Mouse (Mus musculus) limb, embryonic 14.5 days (tissue): ENCODE results near the gene Snx32. TPM values are rescaled to one million over a fixed set of nuclear protein-coding genes. Genes with fewer than 3 reads are reported as not detected.

Source experiments
- ATAC-seq: fragments of 200-750 bp; cut with Nextera tagmentation; 2 replicates; pipeline ENCODE4 v1.8.0; 2017; ENCODE audit warnings: low read depth, moderate number of reproducible peaks, moderate TSS enrichment; ENCODE audit not compliant: low FRiP score
- DNase-seq: peaks from one replicate; pipeline ENCODE4 v3.0.0-alpha.2; 2015; ENCODE audit warnings: low spot score
- H3K27ac ChIP-seq: fragments of 300-500 bp; sonication (generic); replicated peaks from 2 replicates; pipeline ENCODE4 v1.5.1; 2014; ENCODE audit warnings: low read depth, mild to moderate bottlenecking, low read length, moderate library complexity, mixed read lengths
- H3K27me3 ChIP-seq: fragments of 300-500 bp; sonication (generic); 2 replicates; pipeline ENCODE4 v1.6.1; 2014; ENCODE audit warnings: low read length, mixed read lengths; ENCODE audit not compliant: control insufficient read depth, insufficient read depth
- H3K36me3 ChIP-seq: fragments of 300-500 bp; sonication (generic); 2 replicates; pipeline ENCODE4 v1.6.1; 2014; ENCODE audit warnings: mild to moderate bottlenecking, low read length, moderate library complexity, mixed read lengths; ENCODE audit not compliant: control insufficient read depth, insufficient read depth
- H3K4me1 ChIP-seq: fragments of 300-500 bp; sonication (generic); 2 replicates; pipeline ENCODE4 v1.6.1; 2014; ENCODE audit warnings: antibody characterized with exemption, low read length, mixed read lengths; ENCODE audit not compliant: control insufficient read depth, insufficient read depth
- H3K4me2 ChIP-seq: fragments of 300-500 bp; sonication (generic); replicated peaks from 2 replicates; pipeline ENCODE4 v1.6.1; 2014; ENCODE audit warnings: low read depth, mild to moderate bottlenecking, low read length, moderate library complexity; ENCODE audit not compliant: severe bottlenecking
- H3K4me3 ChIP-seq: fragments of 300-500 bp; sonication (generic); replicated peaks from 2 replicates; pipeline ENCODE4 v1.5.1; 2014; ENCODE audit warnings: low read length
- H3K9ac ChIP-seq: fragments of 300-500 bp; sonication (generic); 2 replicates; pipeline ENCODE4 v1.6.1; 2014; ENCODE audit warnings: mild to moderate bottlenecking, low read depth, low read length, moderate library complexity; ENCODE audit not compliant: severe bottlenecking
- H3K9me3 ChIP-seq: fragments of 300-500 bp; sonication (generic); 2 replicates; pipeline ENCODE4 v1.6.1; 2016; ENCODE audit warnings: low read length; ENCODE audit not compliant: control insufficient read depth
- POLR2A ChIP-seq: fragments of 200-500 bp; IDR thresholded peaks from 2 replicates; pipeline ENCODE4 v1.8.0; 2012; ENCODE audit warnings: inconsistent platforms, mild to moderate bottlenecking, moderate library complexity, borderline replicate concordance; ENCODE audit not compliant: insufficient read depth, insufficient read length; ENCODE audit errors: extremely low read depth
- WGBS: fragments of 180-500 bp; shearing (Covaris S2); extraction: QIAGEN DNeasy Blood & Tissue Kit; methylation state at CpG from one replicate; pipeline ENCODE4 v1.1.7; 2014; 5-methylcytosine and 5-hydroxymethylcytosine counted together
- polyA plus RNA-seq, 2 experiments: library from polyadenylated mRNA; depleted of rRNA in 1 of 2; stranded (reverse) in 1 of 2; unstranded in 1 of 2; fragments of >200 nt; fragmentation: Nextera tagmentation in 1 of 2; extraction: Ambion mirVana in 1 of 2; gene quantifications; 2 replicates each; pipeline versions ENCODE4 v1.2.1 to v1.2.3; 2012 to 2014

Gene Snx32
- polyA plus RNA-seq, 2 experiments: 9.6 to 23.6 TPM

DNA sequence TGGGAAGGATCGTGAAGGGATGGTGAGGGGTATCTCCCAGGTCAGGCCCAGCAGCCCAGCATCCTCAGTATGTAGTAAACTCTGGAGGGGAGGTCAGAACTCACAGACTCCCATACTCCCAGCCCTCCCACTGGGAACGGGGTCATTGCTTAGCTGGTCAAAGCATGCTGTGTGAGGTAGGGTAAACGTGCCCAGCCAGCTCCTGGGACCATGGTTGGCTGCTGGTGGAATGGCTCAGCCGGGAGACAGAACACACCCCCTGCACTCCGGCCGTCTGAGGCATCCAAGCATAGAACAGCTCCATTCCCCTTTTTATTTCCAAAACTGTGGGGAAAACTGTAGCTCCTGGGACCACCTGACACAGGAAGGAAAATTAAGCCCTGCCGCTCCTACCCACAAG is 47.8 kb upstream of the Snx32 start:
- no peak for TF ChIP-seq POLR2A
- Histone ChIP-seq H3K4me1 (peaks cover 13% of the 10 kb centered on the region; the same call in 1 of the 2 replicates), H3K9me3 (no peaks in the 10 kb centered on the region), H3K27ac (no peak overlapping the region), H3K4me3 (no peak overlapping the region; the same call in 1 of the 2 replicates), H3K9ac (no peak overlapping the region), H3K36me3 (no peaks in the 10 kb centered on the region), H3K27me3 (peaks cover 61% of the 10 kb centered on the region), H3K4me2 (no peak overlapping the region)
- no peak for DNase-seq
- no peak for ATAC-seq
- 50% methylated on average over 7 of the region's 7 CpGs for WGBS

GRCm38 (mm10) chr19:5554212-5554611 is 43.9 kb upstream of the Snx32 start:
- no peaks in the 10 kb centered on the region for H3K36me3 ChIP-seq
- no peaks in the 10 kb centered on the region for H3K9me3 ChIP-seq
- ATAC-seq (no peak), DNase-seq (no peak)
- H3K4me1 ChIP-seq: no peaks in the 10 kb centered on the region
- no peak overlapping the region for H3K4me3 ChIP-seq
- no peak overlapping the region for H3K4me2 ChIP-seq
- H3K27me3 ChIP-seq: peaks cover 24% of the 10 kb centered on the region
- no peak overlapping the region for H3K9ac ChIP-seq
- H3K27ac ChIP-seq: no peak overlapping the region
- TF ChIP-seq POLR2A: no peak
- 60% methylated on average over 14 of the region's 14 CpGs for WGBS

- 40% methylated on average over 8 of the region's 8 CpGs for WGBS
- TF ChIP-seq POLR2A: no peak
- ATAC-seq: no peak
Observed at GRCm38 (mm10) chr19:5553802-5554201, 43.5 kb upstream of the Snx32 start.

DNA sequence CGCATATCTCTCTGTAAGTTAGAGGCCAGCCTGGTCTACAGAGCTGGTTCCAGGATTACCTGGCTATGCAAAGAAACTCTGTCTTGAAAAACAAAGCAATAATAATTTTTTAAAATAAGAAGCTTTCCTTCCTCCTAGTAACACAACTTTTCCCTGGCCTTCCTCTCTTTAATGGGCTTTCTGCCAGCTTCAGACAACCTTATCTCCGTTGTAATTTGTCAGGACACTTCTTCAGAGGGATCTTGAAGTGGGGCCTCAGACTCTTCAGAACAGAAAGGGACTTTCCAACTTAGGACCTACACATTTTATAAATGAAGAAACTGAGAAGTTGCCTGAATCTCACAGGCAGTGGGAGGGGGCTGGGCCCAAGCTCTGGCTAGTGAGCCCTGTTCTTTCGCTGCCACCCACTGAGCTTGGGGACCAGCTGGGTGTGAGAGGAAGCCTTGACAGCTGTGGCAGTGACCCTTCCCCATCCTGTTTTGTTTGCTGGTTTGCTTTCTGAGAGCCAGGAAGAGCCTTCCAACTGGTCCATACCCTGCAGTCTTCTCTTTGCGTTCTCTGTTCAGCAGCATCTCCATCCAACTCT is 37.2 kb upstream of the Snx32 start:
- Histone ChIP-seq H3K4me2 (no peak overlapping the region), H3K27ac (no peak overlapping the region), H3K4me3 (no peak overlapping the region), H3K27me3 (no peaks in the 10 kb centered on the region), H3K9me3 (no peaks in the 10 kb centered on the region), H3K4me1 (no peaks in the 10 kb centered on the region), H3K36me3 (no peaks in the 10 kb centered on the region), H3K9ac (no peak overlapping the region)
- DNase-seq (no peak), ATAC-seq (no peak)
- WGBS: 72% methylated on average over 4 of the region's 4 CpGs
- no peak for TF ChIP-seq POLR2A

More at GRCm38 (mm10) chr19:5553802-5554201, 43.5 kb upstream of the Snx32 start:
- DNase-seq: no peak
- no peaks in the 10 kb centered on the region for H3K36me3 ChIP-seq
- H3K9ac ChIP-seq: no peak overlapping the region
- H3K27ac ChIP-seq: no peak overlapping the region
- no peaks in the 10 kb centered on the region for H3K9me3 ChIP-seq
- H3K4me2 ChIP-seq: no peak overlapping the region
- H3K27me3 ChIP-seq: peaks cover 19% of the 10 kb centered on the region
- H3K4me1 ChIP-seq: no peaks in the 10 kb centered on the region
- no peak overlapping the region for H3K4me3 ChIP-seq

GRCm38 (mm10) chr19:5544031-5544430 is 33.7 kb upstream of the Snx32 start:
- Histone ChIP-seq H3K27ac (no peak overlapping the region), H3K4me3 (no peak overlapping the region), H3K9me3 (no peaks in the 10 kb centered on the region), H3K27me3 (no peaks in the 10 kb centered on the region), H3K4me1 (no peaks in the 10 kb centered on the region), H3K9ac (no peak overlapping the region), H3K36me3 (no peaks in the 10 kb centered on the region), H3K4me2 (no peak overlapping the region)
- no peak for DNase-seq
- no peak for TF ChIP-seq POLR2A
- WGBS: 45% methylated on average over 11 of the region's 11 CpGs
- no peak for ATAC-seq
